Mouse (Mus musculus): ENCODE measurements around the gene Oaz2. TPM values are rescaled to one million over a fixed set of nuclear protein-coding genes. Genes with fewer than 3 reads are reported as not detected.

Gene Oaz2
- polyA plus RNA-seq (2015; fragmentation: Nextera tagmentation; extraction: Ambion mirVana) = 231 and 236 TPM in 2 replicates

- Histone ChIP-seq H3K27me3 (replicated peaks) (no peaks in the 10 kb centered on the region), H3K4me1 (no peaks in the 10 kb centered on the region), H3K4me2 (no peak within 1 kb of the TSS), H3K36me3 (no peaks in the 10 kb centered on the region), H3K27ac (no peak within 1 kb of the TSS), H3K4me3 (replicated peaks) (no peak within 1 kb of the TSS), H3K9ac (no peak within 1 kb of the TSS), H3K9me3 (no peaks in the 10 kb centered on the region)
- 91% methylated on average over 8 of the region's 8 CpGs for WGBS
- no peak for ATAC-seq (ENCODE audit: insufficient read depth, low FRiP score, low read depth)
Observed at GRCm38 (mm10) chr9:65667701-65668100, at the start of gene Oaz2. Gene Oaz2, plus strand, starts transcription at chr9:65668001.

DNA sequence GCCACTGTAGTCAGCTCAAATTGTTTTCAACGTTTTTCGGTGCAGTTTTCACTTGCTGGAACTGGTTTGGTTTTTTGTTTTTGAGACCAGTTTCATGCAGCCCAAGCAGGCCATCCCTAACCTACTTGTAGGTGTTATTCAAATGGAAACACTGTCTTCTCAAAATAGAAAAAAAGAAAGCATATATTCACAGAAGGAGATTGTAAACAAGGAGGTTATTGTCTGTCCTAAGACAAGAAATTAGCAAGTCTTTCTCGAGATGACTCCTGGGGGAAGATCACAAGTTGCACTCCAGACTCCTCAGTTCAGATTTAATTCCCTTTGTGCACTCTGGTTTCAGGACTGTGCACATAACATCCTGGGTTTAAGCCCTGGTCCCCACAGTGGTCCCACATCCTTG lies 48.5 kb upstream of the Oaz2 start:
- H3K4me2 ChIP-seq = no peak overlapping the region
- 58% methylated on average over 3 of the region's 3 CpGs for WGBS
- no peak for ATAC-seq (ENCODE audit: insufficient read depth, low FRiP score, low read depth)
- no peak overlapping the region for H3K27ac ChIP-seq
- H3K4me1 ChIP-seq = no peaks in the 10 kb centered on the region
- H3K27me3 ChIP-seq (replicated peaks) = no peaks in the 10 kb centered on the region
- H3K4me3 ChIP-seq (replicated peaks) = no peak overlapping the region
- no peaks in the 10 kb centered on the region for H3K9me3 ChIP-seq
- no peaks in the 10 kb centered on the region for H3K36me3 ChIP-seq
- H3K9ac ChIP-seq = no peak overlapping the region

GRCm38 (mm10) chr9:65621196-65621595 lies 46.6 kb upstream of the Oaz2 start:
- no peak for ATAC-seq (ENCODE audit: insufficient read depth, low FRiP score, low read depth)
- 90% methylated on average over 4 of the region's 4 CpGs for WGBS
- no peak overlapping the region for H3K4me2 ChIP-seq
- no peak overlapping the region for H3K27ac ChIP-seq
- no peaks in the 10 kb centered on the region for H3K4me1 ChIP-seq
- H3K36me3 ChIP-seq = no peaks in the 10 kb centered on the region
- H3K4me3 ChIP-seq (replicated peaks) = no peak overlapping the region
- H3K9me3 ChIP-seq = no peaks in the 10 kb centered on the region
- no peaks in the 10 kb centered on the region for H3K27me3 ChIP-seq (replicated peaks)
- no peak overlapping the region for H3K9ac ChIP-seq

DNA sequence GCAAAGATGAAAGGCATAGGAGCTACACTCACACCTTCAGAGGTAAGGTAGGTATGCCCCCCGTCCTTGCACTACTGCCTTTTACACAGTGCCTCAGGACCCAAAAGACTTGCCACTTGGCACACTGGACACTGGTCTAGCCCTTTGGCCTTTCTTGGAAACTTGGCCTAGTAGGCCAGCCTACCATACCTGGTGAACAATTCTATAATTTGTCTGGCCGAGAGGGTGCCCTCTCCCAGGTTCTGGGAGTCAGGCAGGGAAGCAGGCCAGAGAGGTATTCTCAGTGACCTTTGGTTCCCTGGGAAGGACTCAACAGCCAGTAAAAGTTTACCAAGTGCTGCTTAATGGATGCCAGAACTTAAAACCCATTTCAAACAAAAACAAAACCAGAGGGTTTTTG lies 46.1 kb upstream of the Oaz2 start:
- H3K27ac ChIP-seq = no peak overlapping the region
- no peaks in the 10 kb centered on the region for H3K36me3 ChIP-seq
- H3K27me3 ChIP-seq (replicated peaks) = no peaks in the 10 kb centered on the region
- H3K9ac ChIP-seq = no peak overlapping the region
- H3K4me3 ChIP-seq (replicated peaks) = no peak overlapping the region
- WGBS = 76% methylated on average over 2 of the region's 2 CpGs
- no peak for ATAC-seq (ENCODE audit: insufficient read depth, low FRiP score, low read depth)
- no peaks in the 10 kb centered on the region for H3K9me3 ChIP-seq
- H3K4me2 ChIP-seq = no peak overlapping the region
- H3K4me1 ChIP-seq = no peaks in the 10 kb centered on the region

DNA sequence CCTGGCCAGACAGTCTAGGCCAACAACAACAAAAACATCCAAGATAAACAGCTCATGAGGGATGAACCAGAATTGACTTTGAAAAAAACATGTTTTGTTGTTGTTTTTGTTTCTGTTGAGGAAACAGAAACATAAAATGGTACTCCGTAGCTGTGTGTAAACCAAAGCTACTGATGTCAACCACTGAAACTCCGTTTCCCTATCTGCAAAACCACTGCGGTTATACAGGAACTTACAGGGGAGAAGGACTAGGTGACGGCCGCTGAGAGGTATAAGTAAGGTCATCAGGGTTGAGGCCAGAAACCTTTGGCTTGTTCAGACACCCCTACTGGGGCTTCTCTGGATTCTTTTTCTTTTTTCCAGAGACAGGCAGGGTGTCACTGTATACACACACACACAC lies 45.0 kb upstream of the Oaz2 start:
- Histone ChIP-seq H3K27ac (no peak overlapping the region), H3K4me1 (no peaks in the 10 kb centered on the region), H3K4me2 (no peak overlapping the region), H3K9me3 (no peaks in the 10 kb centered on the region), H3K27me3 (replicated peaks) (0 out of 2 replicates have a peak, but pooled peaks cover 5% of the 10 kb centered on the region), H3K9ac (no peak overlapping the region), H3K36me3 (no peaks in the 10 kb centered on the region), H3K4me3 (replicated peaks) (no peak overlapping the region)
- 75% methylated on average over 5 of the region's 5 CpGs for WGBS
- no peak for ATAC-seq (ENCODE audit: insufficient read depth, low FRiP score, low read depth)

DNA sequence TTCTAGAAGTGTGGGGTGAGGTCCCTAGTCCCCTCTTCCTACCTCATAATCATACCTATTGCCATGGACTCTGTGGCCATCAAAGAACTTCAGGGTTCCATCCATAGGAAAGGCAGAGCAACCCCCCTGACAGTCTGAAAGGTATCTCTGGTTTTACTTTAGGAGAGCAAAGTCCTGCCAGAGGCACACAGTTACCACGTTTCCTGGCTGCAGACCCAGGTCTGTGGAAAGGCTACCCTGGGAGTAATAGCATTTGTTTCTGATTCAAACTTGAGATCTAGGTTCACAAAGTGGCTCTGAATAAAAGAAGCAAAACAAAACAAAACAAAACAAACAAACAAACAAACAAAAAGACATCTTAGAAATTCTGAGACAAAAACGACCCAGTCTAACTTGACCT lies 43.5 kb upstream of the Oaz2 start:
- 62% methylated on average over 2 of the region's 2 CpGs for WGBS
- no peak overlapping the region for H3K4me3 ChIP-seq (replicated peaks)
- no peak overlapping the region for H3K27ac ChIP-seq
- H3K9me3 ChIP-seq = no peaks in the 10 kb centered on the region
- no peak overlapping the region for H3K4me2 ChIP-seq
- H3K36me3 ChIP-seq = no peaks in the 10 kb centered on the region
- no peak for ATAC-seq (ENCODE audit: insufficient read depth, low FRiP score, low read depth)
- no peaks in the 10 kb centered on the region for H3K4me1 ChIP-seq
- H3K9ac ChIP-seq = no peak overlapping the region
- peaks cover 13% of the 10 kb centered on the region for H3K27me3 ChIP-seq (replicated peaks)

DNA sequence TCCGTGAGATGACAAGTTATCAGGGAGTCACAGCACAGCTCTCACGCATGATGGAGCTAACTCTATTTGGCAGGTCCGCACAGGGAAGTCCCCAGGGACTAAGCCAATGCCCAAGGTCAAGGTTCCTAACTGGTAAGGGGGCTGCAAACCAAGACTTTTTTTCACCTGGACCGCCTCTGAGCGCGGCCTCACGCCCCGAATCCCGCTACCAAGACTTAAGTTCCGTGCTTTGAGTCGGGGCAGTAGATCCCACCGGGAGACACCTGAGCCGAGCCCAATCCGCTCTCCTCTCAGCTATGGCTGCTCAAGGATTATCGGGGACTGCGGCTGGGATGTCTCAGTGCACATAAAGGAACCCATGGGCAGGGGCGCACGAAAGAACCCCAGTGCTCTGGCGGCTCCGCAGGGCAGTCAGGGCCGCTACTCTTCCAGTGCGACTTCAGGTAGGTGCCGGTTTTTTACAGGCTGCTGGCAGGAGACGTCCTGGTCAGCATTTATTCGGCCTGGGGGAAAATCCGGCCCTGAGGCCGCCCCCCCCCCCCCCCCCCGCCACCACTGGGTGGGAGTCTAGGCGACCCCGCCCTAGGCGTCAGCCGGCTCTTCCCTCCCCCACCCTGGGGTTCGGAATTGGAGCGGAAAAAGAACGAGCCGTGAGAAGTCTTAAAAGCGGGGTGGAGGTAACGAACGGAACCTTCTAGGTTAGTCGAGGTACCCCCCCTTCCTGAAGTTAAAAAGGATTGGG lies 38.6 kb upstream of the Oaz2 start, which contains the start of gene Rbpms2:
TSS of gene Rbpms2 (plus strand) at position 624 of the 742 bp plus-strand sequence.
- H3K4me2 ChIP-seq = peak within 1 kb of the TSS; percentile 98
- ATAC-seq (ENCODE audit: insufficient read depth, low FRiP score, low read depth) = no peak
- no peaks in the 10 kb centered on the region for H3K9me3 ChIP-seq
- peaks cover 20% of the 10 kb centered on the region for H3K27me3 ChIP-seq (replicated peaks)
- H3K9ac ChIP-seq = peak within 1 kb of the TSS; percentile 44
- H3K4me3 ChIP-seq (replicated peaks) = peak within 1 kb of the TSS; percentile 69
- WGBS = 2% methylated on average over 36 of the region's 40 CpGs
- H3K27ac ChIP-seq = peak within 1 kb of the TSS; percentile 73
- H3K36me3 ChIP-seq = no peaks in the 10 kb centered on the region
- no peaks in the 10 kb centered on the region for H3K4me1 ChIP-seq

- Histone ChIP-seq H3K4me3 (replicated peaks) (peak overlapping the region; percentile 69), H3K4me2 (peak overlapping the region; percentile 98), H3K9me3 (no peaks in the 10 kb centered on the region), H3K36me3 (no peaks in the 10 kb centered on the region), H3K9ac (peak overlapping the region; percentile 44), H3K4me1 (no peaks in the 10 kb centered on the region), H3K27me3 (replicated peaks) (peaks cover 20% of the 10 kb centered on the region), H3K27ac (peak overlapping the region; percentile 73)
- under 1% methylated on average over 46 of the region's 83 CpGs for WGBS
- peak; percentile 84 for ATAC-seq (ENCODE audit: insufficient read depth, low FRiP score, low read depth)
Observed at GRCm38 (mm10) chr9:65629767-65630630, 37.8 kb upstream of the Oaz2 start.

DNA sequence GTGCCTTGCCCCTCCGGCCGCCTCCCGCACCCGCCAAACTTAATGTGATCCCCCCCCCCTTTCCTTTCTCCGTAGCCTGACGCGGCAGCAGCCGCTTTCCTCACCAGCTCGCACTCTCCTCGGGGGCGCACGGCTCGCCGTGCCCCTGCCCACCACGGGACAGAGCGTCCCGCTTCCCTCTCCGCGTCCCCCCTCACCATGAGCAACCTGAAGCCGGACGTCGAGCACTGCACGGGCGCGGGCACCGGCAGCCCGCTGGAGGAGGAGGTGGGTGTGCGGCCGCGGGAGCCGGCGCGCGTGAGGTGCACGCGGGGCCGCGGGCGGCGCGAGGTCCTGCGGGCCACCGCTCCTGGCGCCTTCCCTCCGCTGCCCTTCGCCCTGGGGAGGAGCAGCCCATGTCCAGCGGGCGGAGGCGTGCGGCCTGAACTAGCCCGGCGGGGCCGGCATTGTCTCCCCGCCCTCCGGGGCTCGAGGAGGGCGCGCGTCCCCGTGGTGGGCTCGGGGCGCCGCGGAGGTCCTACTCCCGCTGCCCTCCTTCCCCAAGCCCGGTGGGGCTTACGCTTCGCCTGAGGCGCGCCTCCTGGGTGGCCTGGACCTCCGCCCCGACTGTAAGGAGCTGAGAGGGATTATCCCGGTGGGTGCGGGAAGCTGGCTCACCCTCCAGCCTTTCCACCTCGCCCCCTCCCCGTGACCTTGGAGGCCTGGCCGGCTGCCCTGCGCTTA lies 37.0 kb upstream of the Oaz2 start:
- Histone ChIP-seq H3K9me3 (no peaks in the 10 kb centered on the region), H3K36me3 (no peaks in the 10 kb centered on the region), H3K4me1 (no peaks in the 10 kb centered on the region), H3K4me3 (replicated peaks) (peak overlapping the region; percentile 69), H3K4me2 (peak overlapping the region; percentile 98), H3K27me3 (replicated peaks) (peaks cover 20% of the 10 kb centered on the region), H3K9ac (peak overlapping the region; percentile 33), H3K27ac (peak overlapping the region; percentile 32; the same call in 1 of the 2 replicates)
- WGBS = under 1% methylated on average over 64 of the region's 78 CpGs
- ATAC-seq (ENCODE audit: insufficient read depth, low FRiP score, low read depth) = peak; percentile 40

DNA sequence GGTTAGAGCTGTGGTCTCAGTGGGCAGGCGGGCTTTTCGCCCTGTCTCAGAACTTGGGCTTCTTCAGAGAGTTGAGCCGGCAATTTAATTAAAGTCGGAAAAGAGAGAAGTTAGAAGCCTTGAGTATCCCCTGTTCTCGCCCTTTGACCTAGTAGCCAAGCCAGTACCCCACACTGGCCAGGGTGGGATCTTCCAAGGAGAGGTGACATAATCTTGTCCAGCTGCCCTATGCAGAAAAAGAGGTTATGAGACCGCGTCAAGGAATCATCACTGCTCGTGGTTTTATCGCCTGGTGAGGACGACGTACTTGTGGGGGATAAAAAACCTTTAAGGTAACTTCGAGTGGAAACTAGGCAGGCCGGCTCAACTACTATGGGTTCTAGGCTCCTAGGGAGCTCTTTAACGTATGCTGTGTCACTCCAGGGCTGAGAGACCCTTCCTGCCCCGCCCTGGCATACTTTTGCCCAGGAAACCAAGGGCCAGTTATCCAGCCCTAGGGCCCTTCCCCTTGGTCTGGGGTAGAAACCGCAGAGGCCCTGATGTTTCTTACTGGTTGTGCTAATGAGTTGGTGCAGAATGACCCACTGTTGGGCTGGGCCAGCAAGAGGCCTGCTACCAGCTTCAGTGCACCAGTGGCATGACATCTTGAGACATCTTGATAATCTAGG lies 36.3 kb upstream of the Oaz2 start:
- no peak overlapping the region for H3K27ac ChIP-seq
- ATAC-seq (ENCODE audit: insufficient read depth, low FRiP score, low read depth) = no peak
- no peaks in the 10 kb centered on the region for H3K9me3 ChIP-seq
- H3K4me1 ChIP-seq = no peaks in the 10 kb centered on the region
- peak overlapping the region; percentile 69 for H3K4me3 ChIP-seq (replicated peaks)
- no peaks in the 10 kb centered on the region for H3K36me3 ChIP-seq
- peaks cover 20% of the 10 kb centered on the region for H3K27me3 ChIP-seq (replicated peaks)
- H3K9ac ChIP-seq = peak overlapping the region; percentile 33
- H3K4me2 ChIP-seq = peak overlapping the region; percentile 98
- WGBS = 39% methylated on average over 16 of the region's 16 CpGs

DNA sequence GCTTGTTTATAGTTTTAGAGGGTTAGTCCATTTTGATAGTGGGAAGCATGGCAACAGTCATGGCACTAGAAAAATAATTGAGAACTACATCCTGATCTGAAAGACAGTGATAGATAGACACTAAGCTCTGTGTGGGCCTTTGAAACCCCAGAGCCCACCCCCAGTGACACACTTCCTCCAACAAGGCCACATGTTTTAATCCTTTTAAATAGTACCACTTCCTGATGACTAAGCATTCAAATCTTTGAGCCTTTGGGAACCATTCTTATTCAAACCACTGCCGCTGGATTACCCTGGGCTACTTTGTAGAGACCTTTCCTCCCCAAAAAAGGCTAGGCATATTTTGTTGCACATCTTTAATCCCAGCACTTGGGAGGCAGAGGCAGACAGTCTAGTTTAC lies 32.0 kb upstream of the Oaz2 start:
- WGBS = 88% methylated on average over 1 of the region's 1 CpGs

More for the DNA sequence above, 32.0 kb upstream of the Oaz2 start:
- Histone ChIP-seq H3K27me3 (replicated peaks) (0 out of 2 replicates have a peak, but pooled peaks cover 6% of the 10 kb centered on the region), H3K9ac (no peak overlapping the region), H3K9me3 (no peaks in the 10 kb centered on the region), H3K27ac (no peak overlapping the region), H3K4me3 (replicated peaks) (no peak overlapping the region), H3K4me1 (no peaks in the 10 kb centered on the region), H3K4me2 (no peak overlapping the region), H3K36me3 (no peaks in the 10 kb centered on the region)
- ATAC-seq (ENCODE audit: insufficient read depth, low FRiP score, low read depth) = no peak

All from stomach, embryonic 15.5 days (tissue).